Mouse (Mus musculus): Measurements from ENCODE around the gene Galp. TPM values are rescaled to one million over a fixed set of nuclear protein-coding genes. Genes with fewer than 3 reads are reported as not detected.
"Not testable (repeated sequence)": the region's sequence is repeated elsewhere in the genome, so short reads cannot be mapped to it uniquely, and the experiment has no call there.

Gene Galp
- polyA plus RNA-seq, 1 experiment from 2014 or later: not detected

DNA sequence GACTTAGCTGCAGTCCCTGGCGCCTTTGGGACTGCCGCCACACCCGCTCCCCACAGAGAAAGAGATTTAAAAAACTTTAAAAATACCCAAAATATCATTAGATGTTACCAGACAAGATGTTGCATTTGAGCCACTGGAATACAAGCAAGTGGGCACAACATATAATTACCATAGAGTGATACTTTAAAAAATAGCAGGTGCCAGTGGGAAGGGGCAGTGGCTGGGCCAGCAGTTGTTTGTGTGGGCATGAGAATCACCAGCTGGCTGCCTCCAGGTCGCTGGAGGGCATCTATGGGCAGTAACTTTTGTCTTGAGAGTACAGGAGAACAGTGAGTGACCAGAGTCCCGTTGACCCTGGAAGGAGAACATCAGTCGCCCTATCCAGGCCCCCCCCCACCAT lies 55.5 kb downstream of the Galp start, which contains the start of gene Epp13:
Gene Epp13 (plus strand): TSS at position 301 of the 400 bp plus-strand sequence.
- Histone ChIP-seq H3K36me3 (ENCODE audit: control insufficient read depth, insufficient read depth, low read length) (no peaks in the 10 kb centered on the region), H3K4me3 (ENCODE audit: low read depth, low read length) (no peak within 1 kb of the TSS), H3K9ac (replicated peaks; ENCODE audit: low read depth, low read length) (no peak within 1 kb of the TSS), H3K4me2 (replicated peaks; ENCODE audit: low read depth, low read length) (no peak within 1 kb of the TSS), H3K27ac (ENCODE audit: low read length) (no peak within 1 kb of the TSS), H3K27me3 (ENCODE audit: control insufficient read depth, insufficient read depth, low read length) (no peaks in the 10 kb centered on the region), H3K9me3 (ENCODE audit: control insufficient read depth, low read depth, low read length) (no peaks in the 10 kb centered on the region), H3K4me1 (ENCODE audit: control insufficient read depth, insufficient read depth, low read length) (no peaks in the 10 kb centered on the region)
- WGBS: 86% methylated on average over 6 of the region's 6 CpGs
- ATAC-seq (ENCODE audit: insufficient number of reproducible peaks, insufficient read depth, low FRiP score, low read depth): no peak

DNA sequence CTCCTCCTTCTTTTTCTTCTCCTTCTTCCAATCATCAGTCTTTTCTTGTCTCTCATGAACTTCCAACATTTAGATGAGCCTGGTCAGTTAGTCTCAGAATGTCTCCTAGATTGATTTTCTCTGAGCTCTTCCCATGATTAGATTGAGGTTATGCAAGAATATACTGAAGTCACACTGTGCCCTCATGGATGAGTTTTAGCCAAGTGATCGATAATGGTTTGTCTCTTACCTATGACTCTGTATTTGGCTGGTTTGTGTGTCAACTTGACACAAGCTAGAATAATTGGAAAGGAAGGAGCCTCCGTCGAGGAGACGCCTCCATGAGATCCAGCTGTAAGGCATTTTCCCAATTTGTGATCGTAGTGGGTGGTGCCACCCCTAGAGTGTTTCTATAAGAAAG lies 57.6 kb downstream of the Galp start:
- Histone ChIP-seq H3K4me3 (ENCODE audit: low read depth, low read length) (no peak overlapping the region), H3K9ac (replicated peaks; ENCODE audit: low read depth, low read length) (no peak overlapping the region), H3K27ac (ENCODE audit: low read length) (no peak overlapping the region), H3K36me3 (ENCODE audit: control insufficient read depth, insufficient read depth, low read length) (no peaks in the 10 kb centered on the region), H3K9me3 (ENCODE audit: control insufficient read depth, low read depth, low read length) (no peaks in the 10 kb centered on the region), H3K27me3 (ENCODE audit: control insufficient read depth, insufficient read depth, low read length) (no peaks in the 10 kb centered on the region), H3K4me1 (ENCODE audit: control insufficient read depth, insufficient read depth, low read length) (no peaks in the 10 kb centered on the region), H3K4me2 (replicated peaks; ENCODE audit: low read depth, low read length) (no peak overlapping the region)
- 88% methylated on average over 5 of the region's 5 CpGs for WGBS
- no peak for ATAC-seq (ENCODE audit: insufficient number of reproducible peaks, insufficient read depth, low FRiP score, low read depth)

DNA sequence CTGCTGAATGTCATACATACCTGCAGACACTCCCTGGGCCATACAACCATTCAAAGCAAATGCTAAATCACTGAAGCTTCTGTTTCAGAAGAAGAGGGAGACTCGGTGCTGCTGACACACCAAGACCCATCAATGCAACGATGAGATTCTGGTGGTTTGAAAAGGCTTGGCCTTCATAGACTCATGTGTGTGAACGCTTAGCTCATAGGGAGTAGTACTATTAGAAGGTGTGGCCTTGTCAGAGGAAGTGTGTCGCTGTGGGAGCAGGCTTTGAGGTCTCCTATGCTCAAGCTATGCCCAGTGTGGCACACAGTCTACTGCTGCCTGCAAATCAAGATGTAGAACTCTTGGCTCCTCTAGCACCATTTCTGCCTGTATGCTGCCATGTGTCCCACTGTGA lies 60.5 kb downstream of the Galp start:
- no peaks in the 10 kb centered on the region for H3K4me1 ChIP-seq (ENCODE audit: control insufficient read depth, insufficient read depth, low read length)
- ATAC-seq (ENCODE audit: insufficient number of reproducible peaks, insufficient read depth, low FRiP score, low read depth): no peak

DNA sequence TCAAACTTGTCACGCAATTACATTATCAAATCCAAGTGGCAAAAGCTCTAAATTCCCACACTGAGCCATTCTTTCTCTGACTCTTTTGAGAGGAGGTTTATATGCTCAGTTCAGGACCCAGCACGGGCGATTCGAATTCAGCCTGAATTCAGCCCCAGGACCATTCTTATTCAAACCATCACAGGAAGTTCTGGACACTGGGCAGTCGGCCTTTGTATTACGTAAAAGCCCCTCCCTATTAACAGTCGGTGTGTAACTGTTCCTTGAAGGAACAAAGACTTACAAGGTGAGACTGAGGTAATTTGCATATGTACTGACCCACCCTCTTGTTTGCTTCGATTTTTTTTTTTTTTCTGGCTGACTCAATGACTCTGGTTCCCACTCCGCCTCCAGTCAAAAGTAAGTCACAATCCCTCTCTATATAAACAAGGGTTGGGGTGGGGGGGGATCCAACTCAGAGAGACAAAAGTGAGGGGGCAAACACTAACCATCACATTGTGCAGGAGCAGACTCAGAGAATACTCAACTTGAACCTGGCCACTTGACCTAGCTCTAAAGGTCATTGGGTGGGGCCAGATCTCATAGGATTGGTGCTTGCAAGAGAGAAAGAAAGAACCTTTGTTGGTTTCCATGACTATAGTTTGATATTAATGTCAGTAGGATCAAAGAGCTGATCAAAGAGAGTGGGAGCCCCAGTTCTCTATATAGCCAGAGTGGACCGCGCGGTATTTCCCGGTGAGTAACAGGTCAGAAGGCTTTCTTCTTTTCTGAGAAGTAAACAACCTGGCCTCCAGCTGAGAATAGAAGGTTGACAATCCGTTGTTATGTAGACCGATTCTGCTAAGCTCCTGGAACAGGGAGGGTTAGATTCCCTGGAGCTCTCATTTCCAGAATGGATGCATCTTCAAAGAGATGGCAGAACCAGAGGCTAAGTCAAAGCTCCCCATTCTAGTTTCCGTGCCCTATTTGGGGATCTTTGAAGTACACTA lies 61.6 kb downstream of the Galp start:
- Histone ChIP-seq H3K27ac (ENCODE audit: low read length) (no peak overlapping the region), H3K27me3 (ENCODE audit: control insufficient read depth, insufficient read depth, low read length) (no peaks in the 10 kb centered on the region), H3K9me3 (ENCODE audit: control insufficient read depth, low read depth, low read length) (no peaks in the 10 kb centered on the region), H3K4me3 (ENCODE audit: low read depth, low read length) (no peak overlapping the region), H3K4me1 (ENCODE audit: control insufficient read depth, insufficient read depth, low read length) (no peaks in the 10 kb centered on the region), H3K4me2 (replicated peaks; ENCODE audit: low read depth, low read length) (no peak overlapping the region), H3K36me3 (ENCODE audit: control insufficient read depth, insufficient read depth, low read length) (no peaks in the 10 kb centered on the region), H3K9ac (replicated peaks; ENCODE audit: low read depth, low read length) (no peak overlapping the region)
- ATAC-seq (ENCODE audit: insufficient number of reproducible peaks, insufficient read depth, low FRiP score, low read depth): no peak
- 46% methylated on average over 16 of the region's 16 CpGs for WGBS

More for the DNA sequence above, 60.5 kb downstream of the Galp start:
- no peak overlapping the region for H3K9ac ChIP-seq (replicated peaks; ENCODE audit: low read depth, low read length)
- no peak overlapping the region for H3K27ac ChIP-seq (ENCODE audit: low read length)
- H3K27me3 ChIP-seq (ENCODE audit: control insufficient read depth, insufficient read depth, low read length): no peaks in the 10 kb centered on the region
- 81% methylated on average over 4 of the region's 4 CpGs for WGBS
- H3K9me3 ChIP-seq (ENCODE audit: control insufficient read depth, low read depth, low read length): no peaks in the 10 kb centered on the region
- no peaks in the 10 kb centered on the region for H3K36me3 ChIP-seq (ENCODE audit: control insufficient read depth, insufficient read depth, low read length)
- H3K4me3 ChIP-seq (ENCODE audit: low read depth, low read length): no peak overlapping the region
- no peak overlapping the region for H3K4me2 ChIP-seq (replicated peaks; ENCODE audit: low read depth, low read length)

DNA sequence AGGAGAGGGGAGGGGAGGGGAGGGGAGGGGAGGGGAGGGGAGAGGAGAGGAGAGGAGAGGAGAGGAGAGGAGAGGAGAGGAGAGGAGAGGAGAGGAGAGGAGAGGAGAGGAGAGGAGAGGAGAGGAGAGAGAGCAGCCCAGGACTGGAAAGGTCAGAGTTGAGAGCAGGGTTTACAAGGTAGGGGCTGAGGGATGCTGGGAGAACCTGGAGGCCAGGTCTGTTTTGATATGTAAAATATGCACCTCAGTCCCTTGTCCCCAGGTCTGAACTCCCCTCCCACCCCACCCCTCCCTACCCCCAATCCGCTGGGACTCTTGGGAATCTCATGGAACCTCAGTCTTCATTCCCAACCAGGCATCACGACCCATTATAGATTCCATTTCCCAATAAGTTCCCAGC lies 63.1 kb downstream of the Galp start:
- WGBS: 45% methylated on average over 2 of the region's 2 CpGs

DNA sequence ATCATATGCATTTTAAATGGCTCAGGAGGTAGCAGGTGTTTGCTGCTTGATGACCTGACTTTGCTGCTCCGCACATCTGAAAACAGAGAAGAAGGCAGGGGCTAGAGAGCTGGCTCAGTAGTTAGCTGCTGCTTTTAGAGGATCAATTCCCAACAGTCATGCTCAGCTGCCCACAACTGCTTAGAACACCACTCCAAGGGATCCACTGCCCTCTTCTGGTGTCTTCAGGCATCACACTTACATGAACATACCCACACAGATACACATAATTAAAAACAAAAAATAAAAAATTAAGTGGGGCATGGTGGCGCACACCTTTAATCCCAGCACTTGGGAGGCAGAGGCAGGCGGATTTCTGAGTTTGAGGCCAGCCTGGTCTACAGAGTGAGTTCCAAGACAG lies 65.2 kb downstream of the Galp start:
- Histone ChIP-seq H3K27ac (ENCODE audit: low read length) (no peak overlapping the region), H3K27me3 (ENCODE audit: control insufficient read depth, insufficient read depth, low read length) (no peaks in the 10 kb centered on the region), H3K4me2 (replicated peaks; ENCODE audit: low read depth, low read length) (no peak overlapping the region), H3K4me3 (ENCODE audit: low read depth, low read length) (no peak overlapping the region), H3K9me3 (ENCODE audit: control insufficient read depth, low read depth, low read length) (no peaks in the 10 kb centered on the region), H3K4me1 (ENCODE audit: control insufficient read depth, insufficient read depth, low read length) (no peaks in the 10 kb centered on the region), H3K9ac (replicated peaks; ENCODE audit: low read depth, low read length) (no peak overlapping the region), H3K36me3 (ENCODE audit: control insufficient read depth, insufficient read depth, low read length) (no peaks in the 10 kb centered on the region)
- ATAC-seq (ENCODE audit: insufficient number of reproducible peaks, insufficient read depth, low FRiP score, low read depth): no peak
- 89% methylated on average over 3 of the region's 3 CpGs for WGBS

More for the DNA sequence above, 63.1 kb downstream of the Galp start:
- not testable (repeated sequence) for H3K27me3 ChIP-seq (ENCODE audit: control insufficient read depth, insufficient read depth, low read length); H3K4me3 ChIP-seq (ENCODE audit: low read depth, low read length); H3K27ac ChIP-seq (ENCODE audit: low read length); H3K9ac ChIP-seq (replicated peaks; ENCODE audit: low read depth, low read length); ATAC-seq (ENCODE audit: insufficient number of reproducible peaks, insufficient read depth, low FRiP score, low read depth); H3K4me2 ChIP-seq (replicated peaks; ENCODE audit: low read depth, low read length); H3K9me3 ChIP-seq (ENCODE audit: control insufficient read depth, low read depth, low read length); H3K4me1 ChIP-seq (ENCODE audit: control insufficient read depth, insufficient read depth, low read length); H3K36me3 ChIP-seq (ENCODE audit: control insufficient read depth, insufficient read depth, low read length)

DNA sequence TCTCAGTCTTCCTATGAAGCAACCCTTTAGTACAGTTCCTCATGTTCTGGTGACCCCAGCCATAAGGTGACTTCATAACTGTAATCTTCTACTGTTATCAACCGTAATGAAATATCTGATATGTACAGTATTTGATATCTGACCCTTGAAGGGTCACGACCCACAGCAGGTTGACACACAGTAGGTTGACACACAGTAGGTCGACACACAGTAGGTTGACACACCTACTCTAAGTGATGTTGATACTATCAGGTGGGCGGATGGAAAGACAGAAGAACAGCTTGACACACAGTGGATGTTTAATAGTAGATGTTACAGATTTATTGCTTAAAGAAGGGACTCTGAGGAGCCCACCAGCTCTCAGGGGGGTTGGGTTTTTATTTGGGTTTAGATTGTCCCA lies 66.1 kb downstream of the Galp start:
- H3K9me3 ChIP-seq (ENCODE audit: control insufficient read depth, low read depth, low read length): no peaks in the 10 kb centered on the region
- no peak overlapping the region for H3K9ac ChIP-seq (replicated peaks; ENCODE audit: low read depth, low read length)
- no peak overlapping the region for H3K4me2 ChIP-seq (replicated peaks; ENCODE audit: low read depth, low read length)
- no peak for ATAC-seq (ENCODE audit: insufficient number of reproducible peaks, insufficient read depth, low FRiP score, low read depth)
- no peaks in the 10 kb centered on the region for H3K4me1 ChIP-seq (ENCODE audit: control insufficient read depth, insufficient read depth, low read length)
- no peak overlapping the region for H3K27ac ChIP-seq (ENCODE audit: low read length)
- no peaks in the 10 kb centered on the region for H3K36me3 ChIP-seq (ENCODE audit: control insufficient read depth, insufficient read depth, low read length)
- WGBS: 74% methylated on average over 4 of the region's 4 CpGs
- no peak overlapping the region for H3K4me3 ChIP-seq (ENCODE audit: low read depth, low read length)
- no peaks in the 10 kb centered on the region for H3K27me3 ChIP-seq (ENCODE audit: control insufficient read depth, insufficient read depth, low read length)

DNA sequence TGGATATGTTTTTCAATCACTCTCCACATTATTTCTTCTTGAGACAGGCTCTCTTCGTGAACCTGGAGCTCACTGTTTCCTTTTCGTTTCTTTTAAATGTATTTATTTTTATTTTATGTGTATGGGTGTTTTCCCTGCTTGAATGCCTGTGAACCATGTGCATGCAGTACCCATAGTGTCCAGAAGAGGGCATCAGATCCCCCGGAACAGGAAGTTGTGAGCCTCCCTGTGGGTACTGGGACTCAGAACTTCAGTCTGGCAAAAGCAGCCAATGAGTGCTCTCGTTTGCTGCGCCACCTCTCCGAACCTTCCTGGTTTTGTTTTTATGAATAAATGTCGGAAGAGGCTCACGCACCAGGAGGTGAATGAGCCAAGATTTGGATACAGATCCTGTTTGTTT lies 68.8 kb downstream of the Galp start:
- ATAC-seq (ENCODE audit: insufficient number of reproducible peaks, insufficient read depth, low FRiP score, low read depth): no peak
- H3K9ac ChIP-seq (replicated peaks; ENCODE audit: low read depth, low read length): no peak overlapping the region
- 67% methylated on average over 8 of the region's 8 CpGs for WGBS
- no peaks in the 10 kb centered on the region for H3K9me3 ChIP-seq (ENCODE audit: control insufficient read depth, low read depth, low read length)
- no peak overlapping the region for H3K27ac ChIP-seq (ENCODE audit: low read length)
- H3K4me2 ChIP-seq (replicated peaks; ENCODE audit: low read depth, low read length): no peak overlapping the region
- no peaks in the 10 kb centered on the region for H3K27me3 ChIP-seq (ENCODE audit: control insufficient read depth, insufficient read depth, low read length)
- H3K4me1 ChIP-seq (ENCODE audit: control insufficient read depth, insufficient read depth, low read length): no peaks in the 10 kb centered on the region
- H3K36me3 ChIP-seq (ENCODE audit: control insufficient read depth, insufficient read depth, low read length): no peaks in the 10 kb centered on the region
- no peak overlapping the region for H3K4me3 ChIP-seq (ENCODE audit: low read depth, low read length)
